Mouse (Mus musculus): Measurements from ENCODE around the gene Parp4. TPM values are rescaled to one million over a fixed set of nuclear protein-coding genes. Genes with fewer than 3 reads are reported as not detected.

Gene Parp4
- 71.4 TPM for polyA plus RNA-seq (2014; fragmentation: Illumina TruSeq; extraction: RNeasy Lipid Tissue Mini Kit (QIAGEN cat#74804); ENCODE audit: low read depth, low replicate concordance)

DNA sequence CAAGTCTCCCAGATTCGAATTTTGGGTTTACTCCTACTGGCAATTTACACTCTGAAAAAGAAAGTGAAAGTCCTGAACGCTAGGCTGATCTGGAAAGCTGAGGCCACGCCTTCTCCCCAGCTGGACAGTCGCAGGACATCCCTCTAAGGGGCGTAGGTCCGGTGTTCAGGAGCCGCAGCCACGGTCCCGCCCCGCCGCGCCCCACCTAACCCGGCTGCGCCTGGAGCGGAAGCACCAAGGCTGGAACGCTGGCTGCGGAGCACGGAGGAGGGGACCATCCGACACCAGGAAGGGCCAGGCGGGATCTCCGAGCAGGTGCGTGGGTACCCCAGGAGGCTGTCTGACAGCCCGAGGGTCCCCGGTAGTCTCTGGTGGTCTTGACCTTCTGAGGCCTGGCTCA, at the start of gene Parp4, which contains the start of gene Cenpj:
Parp4 (plus strand) TSS at position 204 of the 400 bp plus-strand sequence.
Cenpj (minus strand) TSS at position 10 of the 400 bp plus-strand sequence.

DNA sequence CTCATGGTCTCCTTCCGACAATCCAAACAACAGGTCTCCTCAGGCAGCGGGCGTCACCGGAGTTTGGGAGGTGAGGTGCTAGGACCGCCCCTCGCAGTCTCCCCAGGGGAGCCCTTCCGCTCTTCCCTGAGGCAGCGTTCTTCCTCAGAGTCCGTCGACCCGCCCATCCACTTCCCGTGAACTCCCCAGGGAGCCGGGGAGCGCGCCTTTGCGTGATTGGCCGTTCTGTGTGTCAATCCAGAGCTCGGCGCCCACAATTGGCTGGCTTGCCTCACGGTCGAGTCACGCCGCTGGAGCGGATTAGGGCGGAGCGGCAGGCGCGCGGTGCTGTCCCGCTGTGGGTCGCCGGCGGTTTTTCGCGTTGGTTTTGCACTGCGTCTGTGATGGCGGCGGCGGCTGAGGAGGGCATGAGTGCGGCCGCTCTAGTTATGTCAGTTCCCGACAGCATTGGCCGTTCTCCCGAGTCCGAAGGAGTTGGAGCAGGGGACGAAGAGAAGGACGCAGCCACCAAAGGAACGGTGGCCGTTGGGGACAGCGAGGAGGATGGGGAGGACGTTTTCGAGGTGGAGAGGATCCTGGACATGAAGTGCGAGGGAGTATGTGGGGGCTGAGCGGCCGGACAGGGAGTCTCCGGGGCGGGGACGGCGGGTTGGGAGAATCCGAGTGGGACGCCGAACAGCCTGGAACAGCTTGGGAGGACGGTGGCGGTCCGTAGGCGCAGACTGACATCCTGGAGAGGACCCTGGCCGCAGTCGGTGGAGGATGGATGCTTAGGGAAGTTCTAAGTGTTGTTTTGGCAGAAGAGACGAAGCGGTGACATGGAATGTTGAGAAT, 92.8 kb downstream of the Parp4 start, which contains the start of gene Mphosph8:
Mphosph8 (plus strand) TSS at position 280 of the 834 bp plus-strand sequence.

Other genes with a start within 250 kb of the Parp4 start
- gene Atp12a, start 210.6 kb upstream of the Parp4 start, polyA plus RNA-seq (2014; fragmentation: Illumina TruSeq; extraction: RNeasy Lipid Tissue Mini Kit (QIAGEN cat#74804); ENCODE audit: low read depth, low replicate concordance), result 129 TPM
- gene Rnf17, start 173.0 kb upstream of the Parp4 start, polyA plus RNA-seq (2014; fragmentation: Illumina TruSeq; extraction: RNeasy Lipid Tissue Mini Kit (QIAGEN cat#74804); ENCODE audit: low read depth, low replicate concordance), result 0.69 TPM
- 21.4 TPM for gene Cenpj, start 194 bp upstream of the Parp4 start, polyA plus RNA-seq (2014; fragmentation: Illumina TruSeq; extraction: RNeasy Lipid Tissue Mini Kit (QIAGEN cat#74804); ENCODE audit: low read depth, low replicate concordance)
- gene Mphosph8, start 92.6 kb downstream of the Parp4 start, polyA plus RNA-seq (2014; fragmentation: Illumina TruSeq; extraction: RNeasy Lipid Tissue Mini Kit (QIAGEN cat#74804); ENCODE audit: low read depth, low replicate concordance), result 64.5 TPM
- gene Pspc1, start 202.7 kb downstream of the Parp4 start, polyA plus RNA-seq (2014; fragmentation: Illumina TruSeq; extraction: RNeasy Lipid Tissue Mini Kit (QIAGEN cat#74804); ENCODE audit: low read depth, low replicate concordance), result 41.6 TPM
- 227 TPM for gene Zmym5, start 236.1 kb downstream of the Parp4 start, polyA plus RNA-seq (2014; fragmentation: Illumina TruSeq; extraction: RNeasy Lipid Tissue Mini Kit (QIAGEN cat#74804); ENCODE audit: low read depth, low replicate concordance)

Measured in sigmoid colon, adult 10 weeks (tissue).